Mouse (Mus musculus): ENCODE measurements around the gene Nrxn1.

Gene Nrxn1

DNA sequence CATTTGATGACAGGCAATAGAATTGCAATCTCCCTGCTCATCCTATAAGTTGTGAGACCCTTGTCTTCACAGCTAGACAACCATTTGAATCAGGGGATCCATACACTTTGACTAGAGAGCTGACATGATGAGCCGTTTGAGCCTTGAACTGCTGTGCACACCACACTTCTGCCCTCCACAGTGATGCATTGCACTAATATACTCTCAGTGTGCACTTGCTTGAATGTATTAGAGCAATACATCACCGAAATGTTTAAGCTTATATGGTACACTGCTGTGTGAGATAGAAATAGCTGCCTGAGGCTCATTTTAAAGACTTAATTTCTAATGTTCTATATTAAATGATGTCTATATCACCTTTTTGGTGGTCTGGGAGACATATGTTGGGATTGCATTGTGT is 430.6 kb downstream of the Nrxn1 start:
- no peak for DNase-seq (ENCODE audit: low read depth, low spot score)

DNA sequence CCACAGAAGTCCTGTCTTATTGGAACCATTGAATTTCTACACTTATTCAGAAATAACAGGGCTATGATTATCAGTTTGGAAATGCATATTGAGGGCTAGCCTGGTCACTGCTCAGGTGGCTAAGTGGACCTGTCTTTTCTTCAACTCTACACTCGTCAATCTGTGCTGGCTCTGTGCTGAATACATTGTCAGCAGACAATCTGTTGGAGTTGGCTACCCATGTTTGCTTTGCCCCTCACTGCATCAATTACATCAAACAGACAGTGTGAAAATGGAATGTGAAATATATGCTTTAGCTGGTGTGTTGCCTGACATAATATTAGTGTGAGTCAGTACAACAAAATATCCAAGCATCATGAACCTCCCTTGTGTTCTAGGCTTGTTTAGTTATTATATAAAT is 438.4 kb downstream of the Nrxn1 start:
- no peak for DNase-seq (ENCODE audit: low read depth, low spot score)

DNA sequence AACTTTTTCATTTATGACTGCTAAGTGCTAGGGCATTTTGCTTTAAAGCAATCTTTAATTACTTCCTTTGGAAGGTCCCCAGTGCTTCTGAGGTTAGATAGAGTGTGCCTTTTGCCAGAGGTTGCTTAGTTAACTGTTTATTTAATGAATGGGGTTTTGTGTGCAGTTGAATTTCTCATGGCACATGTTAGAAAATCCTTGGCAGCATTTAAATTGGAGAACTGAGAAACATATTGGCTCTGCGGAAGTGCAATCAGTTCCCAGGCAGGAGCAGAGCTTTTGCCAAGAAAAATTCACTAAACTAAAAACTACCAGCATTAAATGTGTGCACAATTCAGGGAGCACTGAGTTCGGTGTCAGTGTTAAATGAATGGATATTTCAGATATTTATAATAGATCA is 439.5 kb downstream of the Nrxn1 start:
- DNase-seq (ENCODE audit: low read depth, low spot score): no peak

DNA sequence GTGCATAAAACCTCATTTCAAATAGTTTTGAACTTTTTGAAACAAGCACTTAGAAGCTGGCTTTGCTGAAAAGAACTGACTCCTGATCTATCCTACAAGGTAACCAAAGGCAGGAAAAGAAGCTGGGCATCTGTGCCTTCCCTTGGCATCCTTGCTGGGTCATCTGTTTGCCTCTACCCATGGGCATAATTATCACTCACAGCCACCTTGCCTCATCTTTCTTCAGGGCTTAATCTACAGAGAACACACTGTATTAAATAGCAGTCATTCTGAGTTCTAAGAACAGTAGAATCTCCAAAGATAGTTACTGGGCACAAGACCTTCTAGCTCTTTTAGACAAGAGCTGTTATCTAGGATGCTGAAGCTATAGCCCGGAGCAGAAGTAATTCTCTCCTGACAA is 442.6 kb downstream of the Nrxn1 start:
- DNase-seq (ENCODE audit: low read depth, low spot score): no peak

DNA sequence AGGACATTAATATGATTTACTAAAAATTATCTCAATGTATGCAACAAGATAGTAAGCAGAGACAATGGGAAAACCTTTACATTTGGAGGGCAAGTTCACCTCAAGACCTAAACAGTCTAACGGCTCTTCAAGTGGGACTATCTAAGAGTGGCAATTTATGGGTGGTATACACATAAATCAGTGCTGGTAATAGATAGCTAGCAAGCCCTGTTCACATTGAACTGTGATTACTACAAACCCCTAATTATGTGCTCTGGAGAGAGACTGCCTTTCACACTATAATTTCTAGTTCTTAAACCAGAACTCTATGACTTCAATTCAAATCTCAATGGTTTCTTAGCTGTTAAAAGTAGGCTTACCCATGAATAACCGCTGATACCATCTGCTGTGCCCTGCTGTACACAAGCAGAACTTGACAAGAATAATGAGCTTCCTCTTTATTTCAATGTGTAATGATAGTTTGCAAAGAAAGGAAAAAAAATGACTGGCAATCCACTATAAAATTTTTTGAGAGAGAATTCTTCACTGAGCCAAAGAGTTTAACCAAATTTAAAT is 453.8 kb downstream of the Nrxn1 start:
- DNase-seq (ENCODE audit: low read depth, low spot score): no peak

DNA sequence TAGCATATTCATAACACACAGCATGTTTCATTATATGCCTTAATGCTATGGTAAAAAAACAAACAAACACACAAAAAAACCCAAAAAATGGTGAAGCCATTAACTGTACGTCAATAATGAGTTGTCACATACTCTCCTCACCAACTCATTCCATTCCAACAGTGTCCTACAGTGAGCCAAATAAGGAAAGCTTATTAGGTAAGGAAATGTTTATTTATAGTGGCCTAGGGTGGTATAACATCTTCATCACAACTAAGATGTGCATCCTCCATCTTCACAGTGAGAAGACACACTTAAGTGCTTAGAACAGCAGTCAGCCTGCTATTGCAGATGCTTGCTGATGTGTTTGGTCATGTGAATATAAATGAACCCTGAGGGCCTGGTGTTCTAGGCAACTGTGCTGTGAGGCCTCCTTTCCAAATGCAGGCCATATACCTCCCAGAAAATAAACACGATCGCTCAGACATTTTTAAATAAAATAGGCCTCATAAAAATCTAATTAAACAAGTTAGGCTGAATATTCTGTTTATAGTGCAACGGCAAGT is 454.6 kb downstream of the Nrxn1 start:
- DNase-seq (ENCODE audit: low read depth, low spot score): no peak

DNA sequence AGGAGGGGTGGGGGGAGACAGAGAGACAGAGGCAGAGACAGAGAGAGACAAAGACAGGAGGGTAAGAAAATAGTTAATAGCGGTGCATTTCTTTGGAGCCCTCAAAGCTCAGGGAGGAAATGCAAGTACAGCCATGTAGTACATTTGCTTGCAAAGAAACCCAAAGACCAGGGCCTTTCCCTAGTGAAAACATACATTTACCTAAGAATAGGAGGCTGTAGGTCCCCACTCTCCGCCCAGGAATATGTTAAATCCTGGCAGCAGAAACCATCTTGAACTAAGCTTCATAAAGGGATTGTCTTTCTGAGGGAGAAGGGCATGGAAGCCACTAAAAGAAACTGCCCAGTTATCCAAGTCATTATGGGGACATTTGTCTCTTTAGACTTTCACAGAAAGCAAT is 461.5 kb downstream of the Nrxn1 start:
- DNase-seq (ENCODE audit: low read depth, low spot score): peak; percentile 77

DNA sequence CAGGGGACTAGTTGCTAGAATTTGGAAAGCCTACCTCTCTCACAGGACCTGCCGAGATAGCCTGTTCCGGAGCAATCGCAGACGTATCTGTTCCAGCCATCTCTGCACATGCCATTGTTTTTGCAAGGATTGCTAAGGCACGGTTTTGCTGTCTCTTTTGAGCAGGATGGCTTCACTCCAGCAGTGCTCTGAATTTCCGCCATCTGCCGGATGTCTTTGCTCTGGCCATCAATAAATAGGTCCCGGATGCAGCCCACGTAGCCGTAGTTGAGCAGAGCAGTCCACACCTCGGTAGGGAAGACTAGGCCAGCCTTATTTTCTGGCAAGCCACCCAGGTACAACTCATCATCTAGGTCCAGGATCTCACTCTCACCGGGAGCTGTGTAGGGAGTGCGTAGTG is 463.0 kb downstream of the Nrxn1 start:
- DNase-seq (ENCODE audit: low read depth, low spot score): peak; percentile 7

DNA sequence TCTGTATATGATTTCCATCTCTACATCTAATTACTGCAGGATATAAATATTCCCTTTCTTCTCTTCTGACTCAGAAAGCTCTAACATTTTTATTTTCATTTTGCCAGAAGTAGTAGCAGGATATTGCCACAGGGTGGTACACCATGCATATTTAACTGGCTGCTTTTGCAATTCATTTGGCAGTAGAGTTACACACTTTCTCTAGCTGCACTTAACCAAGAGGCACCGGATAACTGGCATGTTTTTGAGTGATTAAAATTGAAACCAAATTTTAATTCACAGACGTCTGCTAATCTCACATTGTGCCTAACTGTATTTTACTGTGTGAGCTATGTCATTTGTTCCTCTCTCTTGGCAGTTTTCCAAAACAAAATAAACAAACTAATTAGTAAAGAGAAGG is 464.4 kb downstream of the Nrxn1 start:
- peak; percentile 7 for DNase-seq (ENCODE audit: low read depth, low spot score)

DNA sequence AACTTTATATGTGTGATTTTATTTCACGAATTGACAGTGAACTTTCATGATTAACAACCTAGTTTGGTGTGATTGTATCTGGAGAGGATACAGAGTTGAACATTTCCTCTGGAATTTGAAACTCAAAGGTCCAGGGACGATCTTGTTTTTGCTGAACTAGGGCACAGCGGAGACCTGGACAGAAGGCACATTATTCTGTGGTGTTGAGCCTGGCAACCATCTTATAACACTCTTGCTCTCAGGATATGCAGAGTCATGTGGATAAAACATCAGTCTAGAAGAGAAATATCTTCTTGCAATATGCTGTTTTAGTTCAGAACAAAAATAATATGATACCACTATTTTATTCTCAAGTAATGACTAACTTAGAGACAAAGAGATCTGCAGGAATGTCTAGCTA is 464.9 kb downstream of the Nrxn1 start:
- no peak for DNase-seq (ENCODE audit: low read depth, low spot score)

DNA sequence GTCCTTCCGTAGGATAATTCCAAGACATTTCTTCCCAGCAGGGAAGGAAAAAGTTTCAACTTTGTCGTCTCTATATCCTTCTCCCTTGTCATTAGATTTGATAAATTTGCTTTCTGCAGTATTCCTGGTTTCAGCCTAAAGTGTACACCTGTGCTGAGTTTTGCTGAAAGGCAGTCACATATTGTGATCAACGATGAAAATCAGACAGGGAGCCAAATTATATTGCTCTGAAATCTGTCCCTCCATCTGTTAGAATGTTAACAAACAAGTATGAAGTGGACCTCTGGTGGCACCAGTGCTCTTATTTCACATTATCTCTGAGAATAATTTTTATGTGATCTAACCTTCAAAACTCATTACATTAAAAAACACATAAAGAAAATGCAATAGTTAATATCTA is 465.5 kb downstream of the Nrxn1 start:
- DNase-seq (ENCODE audit: low read depth, low spot score): no peak

DNA sequence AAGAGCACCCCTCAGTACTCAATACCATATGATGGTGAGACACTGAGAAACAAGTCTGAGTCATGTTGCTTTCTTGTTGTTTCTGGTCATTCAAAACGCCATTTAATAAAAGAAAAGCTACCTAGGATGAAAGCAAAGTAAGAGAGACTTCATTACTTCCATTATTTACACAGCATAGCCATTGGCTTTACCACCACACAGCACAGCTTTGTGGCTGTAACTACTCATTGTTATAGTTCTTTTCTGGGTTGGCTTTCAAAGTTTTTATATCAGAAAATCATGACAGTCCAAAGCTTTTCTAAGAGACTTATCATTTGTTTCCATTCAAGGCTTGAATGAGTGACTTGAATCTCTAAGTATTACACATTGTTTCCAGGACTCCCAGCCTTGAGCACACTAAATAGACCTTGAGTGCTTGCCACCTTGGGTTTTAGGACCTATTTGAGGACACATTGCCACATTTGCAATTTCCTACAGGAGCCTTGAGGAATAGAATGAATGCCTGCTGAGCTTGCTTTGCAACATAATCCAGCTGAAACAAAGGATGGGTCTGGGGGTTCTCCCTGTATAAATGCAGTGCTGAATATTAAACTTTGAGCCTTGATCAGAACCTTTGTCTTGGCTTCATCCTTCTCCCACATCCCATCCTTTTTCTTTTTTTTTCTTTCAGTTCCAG is 468.1 kb downstream of the Nrxn1 start:
- peak; percentile 68 for DNase-seq (ENCODE audit: low read depth, low spot score)

DNA sequence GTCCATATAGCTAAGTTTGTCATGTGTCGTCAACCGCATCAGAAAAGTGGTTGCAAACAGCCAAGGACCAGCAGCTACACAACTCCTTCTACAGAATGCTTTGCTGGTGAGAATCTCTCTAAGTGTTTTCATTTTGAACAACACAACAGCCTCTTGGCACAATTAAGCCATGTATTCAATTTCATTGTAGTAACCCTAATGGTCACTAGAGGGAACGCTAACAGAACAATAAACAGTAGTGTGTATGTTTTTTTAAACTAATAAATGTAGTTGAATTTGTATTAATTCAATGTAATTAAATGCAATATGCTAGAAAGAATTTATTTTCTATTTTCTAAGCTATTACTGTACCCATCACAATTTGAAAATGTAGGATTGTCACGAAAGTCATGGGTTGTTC is 471.0 kb downstream of the Nrxn1 start:
- DNase-seq (ENCODE audit: low read depth, low spot score): no peak

DNA sequence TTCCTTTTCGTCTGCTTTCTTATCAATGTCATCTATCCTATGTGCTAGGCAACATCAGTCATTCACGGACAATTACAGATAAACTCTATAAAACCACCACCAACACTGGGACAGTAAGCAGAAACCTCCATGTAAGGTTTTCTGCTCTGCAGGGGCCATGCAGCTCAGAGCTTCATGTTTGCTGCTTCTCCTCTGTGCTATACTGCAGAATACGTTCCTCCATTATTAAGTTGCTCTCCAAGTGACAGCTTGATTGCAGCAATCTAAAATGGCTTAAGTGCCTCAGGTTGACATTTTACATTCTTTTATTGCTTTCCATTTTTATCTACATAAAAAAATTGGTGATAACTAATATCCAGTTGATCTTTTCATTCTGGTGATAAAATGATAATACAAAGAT is 477.9 kb downstream of the Nrxn1 start:
- no peak for DNase-seq (ENCODE audit: low read depth, low spot score)

DNA sequence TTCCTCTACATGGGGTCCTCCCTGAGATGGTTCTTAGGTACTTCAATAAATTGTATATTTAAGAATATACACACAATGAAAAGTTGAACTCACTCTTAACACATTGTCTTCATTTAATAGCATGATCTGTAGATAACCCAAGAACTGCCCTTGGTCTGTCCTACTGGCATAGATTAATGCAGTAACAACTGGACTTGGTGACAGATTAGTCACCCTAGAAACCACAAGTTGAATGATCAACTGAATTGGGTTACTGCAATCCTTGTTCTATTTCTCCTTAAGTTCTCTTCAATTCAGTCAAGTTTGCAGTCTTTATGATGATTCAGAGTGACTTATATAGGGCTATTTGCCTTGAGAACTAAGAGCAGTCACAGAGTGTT is 485.5 kb downstream of the Nrxn1 start:
- DNase-seq (ENCODE audit: low read depth, low spot score): no peak

DNA sequence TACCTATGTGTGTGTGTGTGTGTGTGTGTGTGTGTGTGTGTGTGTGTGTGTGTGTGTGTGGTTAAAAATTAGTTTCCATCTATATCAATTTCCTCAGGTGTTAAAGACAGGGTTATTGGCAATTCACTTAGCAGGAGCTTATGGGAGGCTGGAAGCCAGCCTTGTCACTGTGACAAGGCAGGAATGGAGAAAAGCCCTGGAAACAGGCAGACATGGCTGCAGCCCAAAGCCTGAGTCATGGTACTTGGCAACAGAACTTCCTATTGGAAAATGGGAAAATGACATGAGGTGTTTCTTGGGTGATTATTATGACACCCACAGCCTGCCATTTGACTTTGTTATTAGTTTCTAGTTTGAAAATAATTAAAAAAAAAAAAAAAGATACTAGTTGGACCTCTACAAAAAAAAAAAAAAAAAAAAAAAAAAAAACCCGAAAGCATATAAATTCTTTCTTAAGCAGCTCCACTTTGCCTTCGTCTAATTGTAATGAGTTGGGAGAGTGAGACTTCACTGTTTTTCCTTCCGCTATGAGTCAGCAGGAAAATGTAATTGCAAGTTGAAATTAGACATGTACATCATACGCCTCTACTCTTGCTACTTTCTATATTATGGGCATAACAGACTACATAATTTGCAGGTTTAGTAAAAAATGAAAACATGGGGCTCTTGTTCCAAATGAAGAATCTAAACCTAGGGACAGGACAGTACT is 486.0 kb downstream of the Nrxn1 start:
- DNase-seq (ENCODE audit: low read depth, low spot score): no peak

DNA sequence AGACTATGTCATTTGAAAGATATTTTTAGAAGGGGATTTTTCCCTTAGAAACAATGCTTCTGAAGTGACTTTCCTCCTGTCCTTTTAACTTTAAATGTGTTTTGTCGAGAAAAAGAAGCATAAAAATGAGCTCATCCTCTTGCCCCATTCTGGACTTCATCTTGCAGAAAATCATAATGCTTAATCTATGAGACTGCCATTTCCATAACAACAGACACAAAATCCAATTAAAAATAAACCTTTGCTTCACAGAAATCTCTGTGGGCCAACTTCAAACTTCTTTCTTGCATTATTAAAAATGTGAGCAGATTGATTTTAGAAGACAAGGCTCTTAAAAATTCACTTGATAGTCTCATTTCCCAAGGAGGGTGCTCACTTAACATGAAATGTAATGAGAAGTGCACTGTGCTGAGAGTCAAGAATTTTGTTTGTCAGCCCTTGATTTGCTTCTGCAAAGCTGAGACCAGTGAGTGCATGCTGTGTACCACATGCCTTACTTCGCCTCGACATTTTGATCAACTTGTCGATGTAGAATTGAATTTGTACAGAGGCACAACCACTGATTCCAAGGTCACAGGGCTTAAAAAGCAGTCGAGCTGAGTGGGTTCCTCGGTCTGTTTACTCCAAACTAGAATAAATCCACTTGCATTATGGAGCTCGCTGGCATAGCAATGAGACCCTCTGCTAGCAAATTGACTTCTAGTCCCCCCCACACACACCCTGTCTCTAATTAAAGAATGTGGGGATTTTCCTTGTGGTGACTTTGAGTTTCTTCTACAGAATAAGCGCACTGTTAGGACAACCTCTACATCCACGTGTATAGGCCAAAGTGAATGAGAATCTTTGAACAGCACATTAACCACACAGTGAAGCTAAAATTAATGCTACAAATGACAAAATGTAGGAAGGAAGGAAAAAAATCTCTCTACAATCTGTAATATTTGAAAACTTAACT is 493.0 kb downstream of the Nrxn1 start:
- no peak for DNase-seq (ENCODE audit: low read depth, low spot score)

DNA sequence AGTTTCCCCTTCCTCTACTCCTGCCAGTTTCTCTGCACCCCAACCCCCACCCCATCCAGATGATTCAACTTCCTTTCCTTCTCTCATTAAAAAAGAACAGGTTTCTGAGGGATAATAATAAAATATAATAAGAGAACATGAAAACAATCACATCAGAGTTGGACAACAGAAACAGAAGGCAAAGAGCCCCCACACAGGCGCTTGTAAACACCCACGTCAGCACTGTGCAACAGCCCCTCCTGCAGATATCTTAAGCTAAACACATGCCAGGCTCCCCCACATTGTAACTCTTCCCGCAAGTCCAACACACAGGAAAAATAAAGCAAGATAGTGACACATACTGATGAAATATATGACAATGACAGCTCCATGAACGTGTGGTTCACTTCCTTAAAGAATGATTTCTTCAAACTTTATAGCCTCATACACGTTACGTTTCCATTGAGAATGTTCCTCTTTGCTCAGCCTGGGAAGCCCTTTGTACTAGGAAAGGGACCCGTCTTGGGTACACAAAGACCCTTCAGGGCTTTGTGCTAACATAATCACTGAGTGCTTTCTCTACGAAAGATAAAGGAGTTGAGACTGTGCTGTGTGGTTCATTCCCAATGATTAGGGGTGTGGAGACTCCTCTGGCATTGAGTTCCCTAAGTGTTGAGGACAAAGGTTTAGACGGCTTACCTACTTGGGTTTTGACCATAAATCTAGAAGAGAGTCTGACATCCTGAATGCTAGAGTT is 497.9 kb downstream of the Nrxn1 start:
- DNase-seq (ENCODE audit: low read depth, low spot score): no peak

DNA sequence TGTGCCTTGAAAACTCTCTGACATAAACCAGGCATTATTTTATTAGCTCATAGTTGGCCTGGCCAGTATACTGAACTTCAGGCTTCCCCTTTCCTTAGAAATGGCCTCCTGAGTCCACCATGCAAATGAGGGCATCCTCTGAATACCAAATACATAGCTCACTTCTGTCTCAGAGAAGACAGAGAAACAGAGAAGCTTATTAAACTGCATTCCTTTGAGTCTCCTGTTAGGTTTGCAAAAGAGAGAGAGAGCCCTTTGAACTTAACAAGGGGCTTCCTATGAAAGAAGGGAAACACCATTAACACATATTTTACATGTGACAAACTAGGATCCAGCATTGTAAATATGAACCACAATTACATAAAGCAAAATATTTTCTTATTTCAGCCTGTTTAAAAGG is 506.0 kb downstream of the Nrxn1 start:
- no peak for DNase-seq (ENCODE audit: low read depth, low spot score)

DNA sequence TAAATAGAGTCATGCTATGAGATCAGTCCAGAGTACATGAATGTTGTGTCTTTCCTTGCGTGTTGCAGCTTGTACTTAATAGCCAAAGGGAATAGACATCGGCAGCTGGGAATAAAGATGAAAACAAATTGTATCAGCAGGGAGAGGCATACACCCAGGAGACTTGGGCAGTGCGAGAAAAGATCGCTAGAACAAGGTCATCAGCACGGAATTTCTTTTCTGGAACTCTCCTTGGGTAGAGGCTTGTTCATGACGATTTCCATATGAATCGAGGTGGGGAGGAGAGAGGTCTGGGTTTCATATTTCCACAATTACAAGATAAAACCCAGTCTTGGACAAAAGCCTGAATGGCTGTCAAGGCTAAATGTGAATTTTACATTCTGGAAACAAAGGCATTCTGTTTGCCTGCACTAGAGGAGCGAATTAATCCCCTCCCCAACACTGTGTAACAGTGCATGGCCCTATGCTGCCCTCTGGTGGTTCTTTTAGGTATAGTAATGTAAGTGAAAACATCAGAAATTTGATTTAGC is 508.1 kb downstream of the Nrxn1 start:
- peak; percentile 80 for DNase-seq (ENCODE audit: low read depth, low spot score)
